In genomic region chr17:29262259-29262649, GRCm38 (mm10) we compare ENCODE assay signal across 8 mouse cellular contexts. TPM values are rescaled to one million over a fixed set of nuclear protein-coding genes. Genes with fewer than 3 reads are reported as not detected.
DNase-seq lines count a peak whose midpoint lies in the region; ATAC-seq and TF ChIP-seq lines count a peak whose summit lies in the region.

No protein-coding gene starts in this region.

- TF ChIP-seq POLR2A in thymus, adult 2 months (IDR thresholded peaks at IDR 0.05; ENCODE audit: control insufficient read depth, extremely low read depth, insufficient read depth, low read length, poor library complexity), result no peak

- no peak for ATAC-seq in kidney, embryonic 14.5 days (ENCODE audit: low FRiP score, low TSS enrichment)
- no peak for ATAC-seq in intestine, embryonic 14.5 days (replicated peaks; ENCODE audit: low FRiP score, low TSS enrichment, low read depth)
- no peak for ATAC-seq in frontal cortex, adult (ENCODE audit: low TSS enrichment)

- H3K4me2 ChIP-seq in kidney, embryonic 14.5 days (replicated peaks; ENCODE audit: low read depth, low read length), result peak overlapping the region; percentile 83
- peak overlapping the region; percentile 85 for H3K4me2 ChIP-seq in intestine, embryonic 14.5 days (ENCODE audit: low read length)

- no peaks in the 10 kb centered on the region for H3K27me3 ChIP-seq in kidney, embryonic 14.5 days (ENCODE audit: control insufficient read depth, insufficient read depth, low read length)
- H3K27me3 ChIP-seq in intestine, embryonic 14.5 days (replicated peaks; ENCODE audit: control insufficient read depth, insufficient read depth, low read length), result no peaks in the 10 kb centered on the region
- H3K27me3 ChIP-seq in thymus, adult 2 months (ENCODE audit: control insufficient read depth, insufficient read depth, low read length), result no peaks in the 10 kb centered on the region

- H3K4me3 ChIP-seq in kidney, embryonic 14.5 days (ENCODE audit: low read length), result peak overlapping the region; percentile 79; the same call in 1 of the 2 replicates
- H3K4me3 ChIP-seq in intestine, embryonic 14.5 days (ENCODE audit: low read depth, low read length), result 0 out of 2 replicates have a peak overlapping the region, but pooled peaks have one; percentile 81
- no peak overlapping the region for H3K4me3 ChIP-seq in thymus, adult 2 months (ENCODE audit: control insufficient read depth, insufficient read depth, low read length)

- peak overlapping the region; percentile 8; the same call in 1 of the 2 replicates for H3K9ac ChIP-seq in kidney, embryonic 14.5 days (ENCODE audit: low read depth, low read length)
- H3K9ac ChIP-seq in intestine, embryonic 14.5 days (ENCODE audit: low read length), result no peak overlapping the region

- TF ChIP-seq CTCF in thymus, adult 2 months (IDR thresholded peaks at IDR 0.05; ENCODE audit: borderline replicate concordance, control insufficient read depth, extremely low read depth, insufficient read depth, low read length, poor library complexity), result no peak

- no peak overlapping the region for H3K27ac ChIP-seq in kidney, embryonic 14.5 days (ENCODE audit: low read depth, low read length)
- no peak overlapping the region for H3K27ac ChIP-seq in intestine, embryonic 14.5 days (ENCODE audit: low read depth)
- H3K27ac ChIP-seq in thymus, adult 2 months (ENCODE audit: control insufficient read depth, insufficient read depth, low read length), result no peak overlapping the region

- H3K9me3 ChIP-seq in kidney, embryonic 14.5 days (ENCODE audit: control insufficient read depth, low read length), result no peaks in the 10 kb centered on the region
- H3K9me3 ChIP-seq in intestine, embryonic 14.5 days (ENCODE audit: control insufficient read depth, low read length), result no peaks in the 10 kb centered on the region

- 49% methylated on average over 2 of the region's 2 CpGs for WGBS in kidney, embryonic 14.5 days
- WGBS in intestine, embryonic 14.5 days, result 52% methylated on average over 2 of the region's 2 CpGs
- WGBS in thymus, adult 2 months, result 25% methylated on average over 2 of the region's 2 CpGs

- peaks cover 27% of the 10 kb centered on the region for H3K4me1 ChIP-seq in kidney, embryonic 14.5 days (ENCODE audit: control insufficient read depth, insufficient read depth, low read length)
- peaks cover 16% of the 10 kb centered on the region; the same call in 1 of the 2 replicates for H3K4me1 ChIP-seq in intestine, embryonic 14.5 days (replicated peaks; ENCODE audit: control insufficient read depth, insufficient read depth, low read length)
- peaks cover 28% of the 10 kb centered on the region for H3K4me1 ChIP-seq in thymus, adult 2 months (replicated peaks; ENCODE audit: control insufficient read depth, insufficient read depth, low read length)

- H3K36me3 ChIP-seq in kidney, embryonic 14.5 days (ENCODE audit: control insufficient read depth, insufficient read depth, low read length), result peaks cover 37% of the 10 kb centered on the region
- peaks cover 39% of the 10 kb centered on the region for H3K36me3 ChIP-seq in intestine, embryonic 14.5 days (ENCODE audit: control insufficient read depth, insufficient read depth, low read length)
- H3K36me3 ChIP-seq in thymus, adult 2 months (ENCODE audit: control insufficient read depth, insufficient read depth, low read length), result peaks cover 15% of the 10 kb centered on the region

- DNase-seq in kidney, postnatal 10 days, result no peak
- DNase-seq in R1 (ENCODE audit: low read depth, low spot score), result peak; percentile 53
- no peak for DNase-seq in intestine, embryonic 14.5 days (ENCODE audit: low spot score)
- peak; percentile 37 for DNase-seq in naive thymus-derived CD4-positive, alpha-beta T cell, adult 2 months (ENCODE audit: low read depth)
- DNase-seq in cerebellum, adult 11 months, result no peak
- no peak for DNase-seq in thymus, adult 2 months

RNA-seq across cellular contexts. Expression of gene Ppil1, which starts 1.7 kb away (rescaled TPM):
- polyA plus RNA-seq in kidney, embryonic 14.5 days (2014; fragmentation: Nextera tagmentation; extraction: Ambion mirVana), result 161 and 169 TPM in 2 replicates
- 165 and 170 TPM in 2 replicates for polyA plus RNA-seq in intestine, embryonic 14.5 days (2014; fragmentation: Nextera tagmentation; extraction: Ambion mirVana)
- 57.1 and 65.9 TPM in 2 replicates for polyA plus RNA-seq in thymus, adult 2 months (2012; rRNA removed)

RNA-seq across cellular contexts. Expression of gene BC004004, which starts 6.3 kb away (rescaled TPM):
- 59.8 and 63.3 TPM in 2 replicates for polyA plus RNA-seq in kidney, embryonic 14.5 days (2014; fragmentation: Nextera tagmentation; extraction: Ambion mirVana)
- polyA plus RNA-seq in intestine, embryonic 14.5 days (2014; fragmentation: Nextera tagmentation; extraction: Ambion mirVana), result 72.4 and 77.4 TPM in 2 replicates
- 46.0 and 61.3 TPM in 2 replicates for polyA plus RNA-seq in thymus, adult 2 months (2012; rRNA removed)

RNA-seq across cellular contexts. Expression of gene Cpne5, which starts 24.3 kb away (rescaled TPM):
- polyA plus RNA-seq in kidney, embryonic 14.5 days (2014; fragmentation: Nextera tagmentation; extraction: Ambion mirVana), result 11.3 and 12.3 TPM in 2 replicates
- polyA plus RNA-seq in intestine, embryonic 14.5 days (2014; fragmentation: Nextera tagmentation; extraction: Ambion mirVana), result 12.9 and 14.6 TPM in 2 replicates
- polyA plus RNA-seq in thymus, adult 2 months (2012; rRNA removed), result 4.6 and 5.0 TPM in 2 replicates

RNA-seq across cellular contexts. Expression of gene Pi16, which starts 55.2 kb away (rescaled TPM):
- polyA plus RNA-seq in kidney, embryonic 14.5 days (2014; fragmentation: Nextera tagmentation; extraction: Ambion mirVana), result 0.32 and 0.90 TPM in 2 replicates
- polyA plus RNA-seq in intestine, embryonic 14.5 days (2014; fragmentation: Nextera tagmentation; extraction: Ambion mirVana), result 0.18 and 0.32 TPM in 2 replicates
- polyA plus RNA-seq in thymus, adult 2 months (2012; rRNA removed), result 22.7 and 24.5 TPM in 2 replicates

Comparison
In these comparisons a context has a peak if more than half of its experiments do, and no peak if none do; other contexts are left out.
1. DNase-seq: peak in R1 (single experiment) and naive thymus-derived CD4-positive, alpha-beta T cell, adult 2 months (single experiment); none in kidney, postnatal 10 days (single experiment), intestine, embryonic 14.5 days (single experiment), cerebellum, adult 11 months (single experiment) and thymus, adult 2 months (single experiment).